ENCODE assay signal across 22 mouse cellular contexts in the genomic region with DNA sequence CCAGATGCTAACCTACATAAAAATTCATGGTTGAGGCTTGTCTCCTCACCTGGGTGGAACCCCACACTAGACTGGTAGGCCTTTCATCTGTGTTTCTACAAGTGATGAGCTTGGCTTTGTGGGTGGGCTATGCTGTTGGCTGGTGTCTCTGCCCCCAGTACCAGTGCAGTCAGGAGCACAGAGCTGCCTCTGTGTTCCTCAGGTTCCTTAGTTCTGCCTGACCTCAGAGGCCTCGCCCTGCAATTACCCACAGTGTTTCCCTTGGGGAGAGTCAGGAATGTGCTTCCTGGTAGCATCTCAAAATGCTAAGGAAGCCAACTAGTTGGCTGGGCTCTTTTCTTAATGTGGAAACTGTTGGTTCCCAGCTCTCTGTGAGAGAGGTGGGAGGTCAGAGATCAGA. TPM values are rescaled to one million over a fixed set of nuclear protein-coding genes. Genes with fewer than 3 reads are reported as not detected.
DNase-seq lines count a peak whose midpoint lies in the region.
"Had no signal": no experiment of that assay in that cellular context is flagged by ENCODE, and none has a peak within 500 bp of the region (broad histone marks: within the 10 kb centered on the region; RNA-seq: fewer than 3 reads in every experiment).

No protein-coding gene starts in this region.

- no peak overlapping the region for H3K4me3 ChIP-seq in brown adipose tissue, adult 24 weeks (ENCODE audit: insufficient read depth, low read depth, low read length)
- H3K4me3 ChIP-seq: forebrain, embryonic 10.5 days; forebrain, embryonic 13.5 days; heart, embryonic 12.5 days; heart, embryonic 15.5 days; hindbrain, embryonic 10.5 days; hindbrain, embryonic 13.5 days; intestine, embryonic 15.5 days had no signal

- peak overlapping the region; percentile 73 for H3K27ac ChIP-seq in brown adipose tissue, adult 24 weeks (replicated peaks; ENCODE audit: low read depth, low read length)
- H3K27ac ChIP-seq: forebrain, embryonic 10.5 days; forebrain, embryonic 13.5 days; heart, embryonic 15.5 days; hindbrain, embryonic 10.5 days; hindbrain, embryonic 13.5 days; intestine, embryonic 15.5 days had no signal

- H3K4me1 ChIP-seq in brown adipose tissue, adult 24 weeks (ENCODE audit: control insufficient read depth, insufficient read depth, insufficient read length, low read length): peaks cover 3% of the 10 kb centered on the region; the same call in 1 of the 2 replicates
- H3K4me1 ChIP-seq: forebrain, embryonic 10.5 days; forebrain, embryonic 13.5 days; heart, embryonic 12.5 days; heart, embryonic 15.5 days; hindbrain, embryonic 10.5 days; hindbrain, embryonic 13.5 days; intestine, embryonic 15.5 days had no signal

- DNase-seq in adrenal gland, postnatal 14 days: peak; percentile 13
- no peak for DNase-seq in adrenal gland, postnatal 25 days
- DNase-seq in R1 (ENCODE audit: low read depth, low spot score): peak; percentile 52
- DNase-seq in left cerebral cortex, adult 8-10 months (ENCODE audit: low spot score in 2 of 2): no peak
- no peak for DNase-seq in layer of hippocampus, adult 18-20 months (ENCODE audit: low spot score in 2 of 2)
- DNase-seq: adrenal gland, postnatal 10 days; cerebellum, adult 18-20 months; cerebellum, adult 9-10 months; cerebellum, postnatal 14 days; gastrocnemius, postnatal 10 days; heart, adult 18-20 months; heart, postnatal 10 days; heart, postnatal 36 days; kidney, adult 2 months had no signal

RNA-seq across cellular contexts. Expression of a gene that starts 35.1 kb away (rescaled TPM):
- 23.4 and 28.0 TPM in 2 replicates for total RNA-seq in adrenal gland, postnatal 14 days (2021)
- total RNA-seq in adrenal gland, postnatal 25 days (2021): 19.1 and 27.0 TPM in 2 replicates
- polyA plus RNA-seq in brown adipose tissue, adult 24 weeks (2012; ENCODE audit: insufficient read depth, insufficient read length, missing spikeins): 3.8 and 4.7 TPM in 2 replicates
- 1 to 10 TPM; 2.4 to 6.4 (median 3.8) TPM for total RNA-seq in left cerebral cortex, adult 8-10 months (2022)
- total RNA-seq in layer of hippocampus, adult 18-20 months (2021): 1 to 10 TPM; 1.9 to 4.7 TPM

Comparison
In these comparisons a context has a peak if more than half of its experiments do, and no peak if none do; other contexts are left out.
1. DNase-seq: peak in adrenal gland, postnatal 14 days (single experiment) and R1 (single experiment); none in adrenal gland, postnatal 25 days (single experiment), left cerebral cortex, adult 8-10 months (0 of 2) and layer of hippocampus, adult 18-20 months (0 of 2).